Mouse (Mus musculus): ENCODE data around the gene Gm15319.
"Not testable (repeated sequence)": the region's sequence is repeated elsewhere in the genome, so short reads cannot be mapped to it uniquely, and the experiment has no call there.

The Gm15319 gene
- long read RNA-seq, experiment 1: 0 reads
- long read RNA-seq, experiment 2: 0 reads

DNA sequence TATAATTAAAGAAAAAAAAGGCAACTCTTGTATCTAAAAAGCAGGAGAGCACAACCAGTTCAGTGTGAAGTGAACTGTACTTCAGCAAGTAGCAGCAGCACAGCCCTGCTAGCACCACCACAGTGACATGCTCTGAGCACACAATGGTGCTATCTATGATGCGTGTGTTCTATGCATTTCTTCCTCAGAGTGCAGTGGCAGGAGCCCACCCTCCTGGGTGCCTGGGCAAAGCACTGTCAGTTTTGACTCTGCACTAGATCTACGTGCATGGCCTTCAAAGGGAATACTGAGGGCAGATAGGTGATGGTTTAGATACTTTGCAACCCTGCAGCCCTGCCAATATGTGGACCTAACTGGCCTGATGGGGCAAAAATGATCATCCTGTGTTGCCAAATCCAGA, at the start of gene Gm15319:
Gene Gm15319, minus strand, starts transcription at position 101 of the 400 bp plus-strand sequence.
- intact Hi-C loops (cut with DNase I): not testable (repeated sequence)

DNA sequence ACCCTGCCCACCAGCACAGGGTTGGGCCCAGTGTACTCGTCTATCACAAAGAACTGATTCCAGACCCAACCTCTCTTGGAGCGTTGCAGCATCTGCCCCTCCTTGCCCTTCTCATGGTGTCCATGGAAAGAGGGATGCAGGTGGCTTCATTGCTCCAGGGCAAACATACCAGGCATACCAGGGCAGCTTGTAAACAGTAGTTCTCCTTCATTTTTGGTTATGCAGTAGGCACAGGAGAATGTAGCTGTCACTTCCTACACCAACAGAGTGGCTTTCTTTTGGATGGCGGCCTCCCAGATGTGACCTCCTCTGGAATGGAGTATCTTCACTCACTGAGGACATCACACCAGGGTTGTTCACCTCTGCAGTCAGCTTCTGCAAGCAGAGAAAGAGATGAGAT, 47.3 kb upstream of the Gm15319 start:
- intact Hi-C loops (cut with DNase I): not testable (repeated sequence)

DNA sequence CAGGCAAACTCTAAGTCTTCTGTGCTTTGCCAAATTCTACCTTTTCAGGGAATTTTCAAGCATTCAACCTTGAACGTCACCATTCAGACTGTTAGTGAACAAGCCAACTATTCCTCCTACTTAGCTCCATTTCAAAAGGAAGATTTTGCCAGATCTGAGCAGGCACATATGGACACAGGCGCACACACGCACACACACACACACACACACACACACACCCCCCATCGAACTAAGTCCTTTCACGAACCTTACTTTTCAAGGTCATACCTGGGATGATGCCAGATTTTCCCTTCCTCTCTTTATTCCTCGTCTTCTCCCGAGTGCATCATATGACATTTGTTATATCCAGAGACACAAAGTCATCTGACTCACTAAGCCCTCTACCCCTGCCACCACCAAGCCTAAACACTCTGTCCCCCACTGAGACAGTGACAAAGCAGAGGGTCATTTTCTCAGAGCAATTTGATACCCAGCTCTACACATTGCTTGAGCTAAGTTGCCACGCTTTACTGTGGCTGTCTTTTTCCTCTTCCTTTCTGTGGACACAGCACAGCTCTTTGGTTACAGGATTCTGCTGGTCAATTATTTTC, 45.5 kb upstream of the Gm15319 start:
- intact Hi-C loops (cut with DNase I): not testable (repeated sequence)

DNA sequence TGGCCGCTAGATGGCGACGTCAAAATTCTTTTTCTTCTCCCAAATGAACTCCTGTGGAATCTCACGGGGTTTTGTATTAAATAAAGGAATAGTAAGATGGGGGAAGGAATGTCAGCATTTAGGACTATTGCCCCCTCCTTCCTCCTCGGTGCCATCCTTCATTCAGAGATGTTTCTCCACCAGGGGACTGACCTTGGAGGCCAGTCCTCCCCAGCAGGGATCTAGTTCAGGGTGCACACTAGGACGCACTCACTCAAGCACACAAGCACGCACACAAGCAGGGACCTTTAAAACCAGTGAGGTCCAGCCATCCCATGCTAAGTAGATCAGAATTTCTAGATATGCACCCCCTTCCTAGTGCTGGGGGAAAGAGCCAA, 26.3 kb upstream of the Gm15319 start:
- intact Hi-C loops (cut with DNase I): not testable (repeated sequence)

DNA sequence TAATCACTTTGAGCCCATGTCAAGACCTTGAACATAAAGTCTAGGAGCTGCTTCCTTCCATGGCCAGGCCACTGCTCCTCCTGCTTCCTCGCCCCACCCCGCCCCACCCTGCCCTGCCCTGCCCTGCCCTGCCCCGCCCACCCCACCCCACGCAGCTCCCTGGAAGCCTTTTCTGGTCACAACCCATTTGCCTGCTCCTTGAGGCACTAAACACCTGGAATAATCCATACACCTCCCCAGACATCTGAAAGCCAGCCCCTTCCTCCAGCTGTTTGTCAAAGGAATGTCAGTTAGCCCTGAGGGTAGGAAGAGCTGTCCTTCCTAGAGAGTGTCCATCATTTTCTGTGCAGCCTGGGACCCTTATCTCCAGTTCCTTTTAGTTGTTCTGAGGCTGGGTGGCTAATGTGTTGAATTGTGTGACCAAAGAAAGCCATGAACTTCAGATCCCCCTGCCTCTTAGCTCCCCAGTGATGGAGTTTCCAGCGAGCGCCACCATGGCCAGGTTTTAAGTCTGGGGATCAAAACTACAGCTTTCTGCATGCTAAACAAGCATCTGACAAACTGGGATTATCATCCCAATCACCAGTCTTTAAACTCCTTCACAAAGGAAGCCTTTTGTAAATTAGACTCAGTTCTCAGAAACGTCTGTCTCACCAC, 25.8 kb upstream of the Gm15319 start:
- intact Hi-C loops (cut with DNase I): not testable (repeated sequence)

DNA sequence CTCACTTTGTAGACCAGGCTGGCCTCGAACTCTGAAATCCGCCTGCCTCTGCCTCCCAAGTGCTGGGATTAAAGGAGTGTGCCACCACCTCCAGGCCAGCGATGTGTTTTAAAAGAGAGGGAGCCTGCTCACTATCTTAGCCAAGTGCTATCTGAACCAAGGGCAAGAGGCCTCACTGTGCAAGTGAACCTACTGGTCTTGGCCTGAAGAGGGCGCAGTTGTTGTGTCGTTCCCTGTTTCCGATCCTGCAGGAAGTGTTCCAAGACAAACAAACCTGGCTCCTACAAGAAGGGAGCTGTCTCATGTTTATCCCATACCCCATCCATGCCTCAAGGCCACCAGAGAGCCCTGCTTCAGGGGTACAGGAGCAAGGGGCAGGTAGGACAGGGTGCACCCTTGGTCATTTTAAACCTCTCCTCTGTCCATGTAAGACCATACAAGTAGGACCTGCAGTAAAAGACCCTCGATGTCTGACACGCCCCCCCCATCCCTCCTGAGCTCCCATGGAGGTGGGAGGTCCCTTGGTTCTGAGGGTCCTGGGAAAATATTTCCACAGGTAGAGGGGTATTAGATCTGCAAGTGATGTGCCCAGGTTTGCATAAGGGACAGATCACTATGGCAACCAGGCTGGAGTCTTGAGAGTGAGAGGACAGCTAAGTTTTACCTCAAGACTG, 24.2 kb upstream of the Gm15319 start:
- intact Hi-C loops (cut with DNase I): not testable (repeated sequence)

DNA sequence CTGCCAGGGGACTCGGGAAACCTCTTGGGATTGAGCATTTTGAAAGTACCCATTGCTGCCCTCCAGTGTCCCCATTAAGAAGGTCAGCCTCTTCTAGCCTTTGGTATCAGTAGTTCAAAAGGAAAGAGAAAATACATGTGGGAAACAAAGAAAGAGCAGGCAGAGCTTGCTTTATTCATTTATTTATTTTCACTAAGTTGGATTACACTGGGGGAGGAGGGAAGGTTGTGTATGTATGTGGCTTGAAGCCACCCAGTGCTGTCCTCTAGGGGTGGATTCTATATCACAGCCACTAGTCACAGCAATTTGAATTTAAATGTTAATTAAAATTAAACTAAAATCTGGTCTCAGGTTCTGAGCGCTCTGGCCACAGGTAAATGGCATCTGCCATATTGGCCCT, 22.0 kb upstream of the Gm15319 start:
- intact Hi-C loops (cut with DNase I): not testable (repeated sequence)

DNA sequence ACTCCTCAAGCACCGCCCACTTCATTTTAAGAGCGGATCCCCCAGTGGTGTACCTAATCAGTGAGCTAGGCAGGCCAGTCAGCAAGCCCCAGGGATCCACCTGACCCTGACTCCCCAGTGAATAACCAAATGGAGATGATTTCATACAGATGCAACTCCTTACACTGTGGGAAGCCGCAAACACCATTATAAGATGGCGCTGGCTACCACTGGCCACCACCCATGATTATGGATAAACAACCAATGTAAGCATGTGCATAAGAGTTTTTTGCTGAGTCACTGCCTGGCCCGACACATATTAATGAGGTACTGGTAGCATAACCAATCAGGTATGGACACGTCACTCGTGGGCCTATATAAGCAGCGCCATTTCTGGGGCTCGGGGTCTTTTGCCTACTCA, 21.1 kb upstream of the Gm15319 start:
- intact Hi-C loops (cut with DNase I): not testable (repeated sequence)

DNA sequence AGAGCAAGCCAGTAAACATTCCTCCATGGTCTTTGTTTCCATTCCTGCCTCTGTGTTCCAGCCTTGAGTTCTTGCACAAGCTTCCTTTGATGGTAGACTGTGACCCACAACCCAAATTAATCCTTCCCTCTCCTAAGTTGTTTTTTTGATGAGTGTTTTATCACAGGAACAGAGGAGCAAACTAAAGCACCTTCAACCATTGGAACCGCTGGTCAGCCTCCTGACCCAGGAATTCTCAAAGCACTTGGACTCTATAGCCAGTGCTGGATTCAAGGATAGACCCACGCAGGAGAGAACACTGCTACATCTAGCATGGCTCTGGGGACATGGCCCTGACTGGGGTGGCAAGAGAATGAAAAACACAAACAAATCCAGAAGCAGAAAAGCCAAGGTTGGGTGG, 19.1 kb upstream of the Gm15319 start:
- intact Hi-C loops (cut with DNase I): not testable (repeated sequence)

DNA sequence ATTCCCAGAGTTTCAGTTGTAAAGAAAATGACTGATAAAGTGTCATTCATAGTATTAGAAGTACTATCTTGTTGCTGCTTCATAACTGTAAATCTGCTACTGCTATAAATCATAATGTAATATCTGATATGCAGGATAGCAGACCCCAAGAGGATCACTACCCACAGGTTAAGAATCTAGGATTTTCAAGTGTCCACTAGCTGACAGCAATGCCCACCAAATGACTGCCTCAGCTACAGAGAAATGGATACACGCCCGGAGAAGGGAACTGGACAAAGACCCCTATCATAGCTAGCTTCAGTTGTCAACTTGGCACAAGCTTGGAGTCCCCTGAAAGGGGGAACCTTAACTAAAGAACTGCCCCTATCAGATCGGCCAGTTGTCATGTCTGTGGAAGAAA, 18.6 kb upstream of the Gm15319 start:
- intact Hi-C loops (cut with DNase I): not testable (repeated sequence)

DNA sequence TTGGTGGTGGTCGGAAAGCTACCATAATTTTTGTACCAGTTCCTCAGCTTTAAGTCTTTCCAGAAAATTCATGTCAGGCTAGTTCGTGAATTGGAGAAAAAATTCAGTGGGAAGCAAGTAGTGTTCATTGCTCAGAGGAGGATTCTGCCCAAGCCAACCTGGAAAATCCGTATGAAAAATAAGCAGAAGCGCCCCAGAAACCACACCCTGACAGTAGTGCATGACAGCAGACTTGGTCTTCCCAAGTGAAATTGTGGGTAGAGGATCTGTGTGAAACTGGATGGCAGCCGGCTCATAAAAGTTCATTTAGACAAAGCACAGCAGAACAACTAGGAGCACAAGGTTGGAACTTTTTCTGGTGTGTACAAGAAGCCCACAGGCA, 18.2 kb upstream of the Gm15319 start:
- intact Hi-C loops (cut with DNase I): not testable (repeated sequence)

DNA sequence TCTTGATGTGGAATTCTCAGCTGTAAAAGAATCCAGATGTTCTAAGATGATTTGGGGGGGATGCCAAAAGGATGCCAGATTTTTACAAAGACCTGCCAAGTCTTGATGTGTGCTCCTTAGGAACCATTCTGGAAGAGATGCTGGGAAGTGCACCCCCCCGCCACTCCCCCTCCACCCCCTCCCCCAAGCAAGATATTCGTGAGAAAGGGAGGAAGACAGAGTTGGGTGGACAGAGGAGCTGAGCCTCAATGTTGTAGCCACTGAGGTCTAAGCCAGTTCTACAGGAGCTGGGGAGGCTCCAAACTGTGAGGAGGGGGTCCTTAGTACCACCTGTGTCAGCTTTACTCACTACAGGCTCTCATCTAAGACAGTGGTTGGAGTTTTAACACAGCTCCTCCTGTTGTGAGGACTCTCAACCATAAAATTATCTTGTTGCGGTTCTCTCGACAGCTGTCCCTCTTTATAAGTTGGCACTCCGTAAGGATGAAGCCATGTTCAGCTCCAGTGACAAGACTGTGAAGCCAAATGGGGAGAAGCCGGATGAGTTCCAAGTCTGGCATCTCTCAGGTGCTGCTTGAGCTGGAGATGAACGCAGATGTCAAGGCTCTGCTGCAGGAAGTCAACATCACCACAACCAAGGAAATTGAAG, 17.7 kb upstream of the Gm15319 start:
- intact Hi-C loops (cut with DNase I): not testable (repeated sequence)

DNA sequence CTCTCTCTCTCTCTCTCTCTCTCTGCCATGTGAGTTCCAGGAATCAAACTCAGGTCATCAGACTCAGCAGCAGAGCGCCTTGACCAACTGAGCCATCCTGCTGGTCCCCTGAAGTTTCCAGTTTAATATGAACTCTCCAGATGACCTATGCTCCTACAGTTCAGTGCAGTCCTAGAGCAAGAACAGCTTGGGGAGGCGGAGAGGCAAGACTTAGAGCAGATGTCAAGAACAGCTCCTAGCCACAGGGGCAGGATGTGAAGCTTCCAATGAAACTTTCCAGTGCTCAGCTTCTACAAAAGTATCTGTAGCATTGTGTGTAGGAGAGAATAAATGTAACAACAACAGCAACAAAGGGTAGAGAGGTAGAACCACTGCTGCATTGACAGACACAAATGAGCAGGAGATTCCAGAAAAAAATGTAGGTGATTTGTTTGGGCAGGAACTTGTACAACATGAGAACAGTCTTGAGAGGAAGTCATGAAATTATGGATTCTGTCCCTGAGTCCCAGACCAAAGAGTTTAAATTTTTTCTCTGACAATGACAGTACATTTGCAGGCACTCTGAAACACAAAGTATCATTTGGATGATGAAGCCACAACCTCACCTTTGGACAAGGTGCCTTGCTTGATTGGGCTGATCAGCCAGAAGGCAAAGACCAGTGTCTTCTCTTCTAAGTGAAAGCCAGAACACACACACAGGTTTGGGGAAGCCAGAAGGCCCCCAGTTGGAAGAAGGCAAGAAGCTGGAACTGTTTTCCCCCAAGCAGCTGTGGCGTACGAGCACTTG, 16.8 kb upstream of the Gm15319 start:
- intact Hi-C loops (cut with DNase I): not testable (repeated sequence)

DNA sequence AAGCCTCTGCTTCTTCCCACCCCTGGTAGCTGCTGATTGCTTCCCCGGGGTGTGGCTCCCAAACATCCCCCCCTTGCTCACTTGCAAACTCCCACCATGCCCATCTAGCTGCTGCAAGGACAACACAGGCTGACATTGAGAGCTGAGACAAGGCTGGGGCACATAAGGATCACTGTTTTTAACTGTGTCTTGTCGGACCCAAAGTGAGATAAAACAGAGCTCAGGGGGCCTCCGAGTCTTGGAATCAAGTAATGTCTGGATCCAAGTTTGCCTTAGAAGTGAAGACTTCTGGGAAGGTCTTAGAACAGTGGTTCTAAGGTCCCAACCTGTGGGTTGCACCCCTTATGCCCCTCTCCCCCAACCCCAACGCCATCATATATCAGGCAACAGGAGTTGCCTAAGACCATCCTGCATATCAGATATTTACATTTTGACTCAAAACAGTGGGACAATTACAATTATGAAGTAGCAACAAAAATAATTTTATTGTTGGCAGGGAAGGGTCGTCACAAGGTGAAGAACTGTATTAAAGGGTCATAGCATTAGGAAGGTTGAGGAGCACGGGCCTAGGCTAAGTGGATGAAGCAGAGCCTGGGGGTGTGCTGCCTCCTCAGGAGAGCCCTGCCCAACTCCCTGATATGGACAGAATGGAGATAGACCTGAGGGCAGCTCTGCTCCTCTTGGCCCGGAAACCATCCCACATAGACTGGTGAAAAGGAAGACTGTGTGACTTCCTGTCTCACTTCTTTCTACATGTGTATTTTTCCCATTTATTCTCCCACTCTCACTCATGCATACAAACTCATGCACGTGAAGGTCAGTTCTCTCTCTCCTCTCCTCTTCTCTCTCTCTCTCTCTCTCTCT, 16.0 kb upstream of the Gm15319 start:
- intact Hi-C loops (cut with DNase I): not testable (repeated sequence)

DNA sequence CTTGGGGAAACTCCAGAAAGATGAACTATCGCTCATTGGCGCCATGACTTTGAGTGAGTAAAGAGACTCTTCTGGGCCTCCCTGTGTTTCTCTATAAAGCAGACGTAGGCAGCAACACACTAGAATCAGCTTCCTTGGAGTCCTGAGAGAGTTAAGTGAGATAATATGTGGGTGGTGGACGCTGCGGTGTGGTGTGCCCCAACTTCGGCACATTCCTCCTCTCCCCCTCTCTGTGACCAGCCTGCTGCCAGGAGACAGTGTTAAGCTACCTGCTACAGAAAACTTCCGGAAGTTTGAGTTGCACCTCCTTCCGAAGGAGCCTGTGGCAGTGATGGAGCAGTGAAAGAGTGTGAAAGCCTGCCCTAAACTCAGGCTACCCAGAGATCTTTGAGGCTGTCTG, 15.3 kb upstream of the Gm15319 start:
- intact Hi-C loops (cut with DNase I): not testable (repeated sequence)

DNA sequence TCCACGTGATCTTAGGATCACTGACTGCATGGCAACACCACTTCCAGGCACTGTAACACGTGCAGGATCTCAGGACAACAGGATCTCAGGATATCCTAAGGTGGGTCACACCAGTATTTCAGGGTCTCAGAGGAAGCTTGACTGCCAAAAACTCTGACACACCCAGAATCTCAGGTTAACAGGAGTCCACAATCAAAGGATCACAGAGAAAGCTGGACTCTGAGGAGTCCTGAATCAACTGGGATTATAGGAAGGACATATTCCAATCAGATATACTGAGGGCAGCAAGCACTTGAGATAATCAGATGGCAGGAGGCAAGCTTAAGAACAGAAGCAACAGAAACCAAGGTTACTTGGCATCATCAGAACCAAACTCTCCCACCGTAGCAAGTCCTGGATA, 12.7 kb upstream of the Gm15319 start:
- intact Hi-C loops (cut with DNase I): not testable (repeated sequence)

DNA sequence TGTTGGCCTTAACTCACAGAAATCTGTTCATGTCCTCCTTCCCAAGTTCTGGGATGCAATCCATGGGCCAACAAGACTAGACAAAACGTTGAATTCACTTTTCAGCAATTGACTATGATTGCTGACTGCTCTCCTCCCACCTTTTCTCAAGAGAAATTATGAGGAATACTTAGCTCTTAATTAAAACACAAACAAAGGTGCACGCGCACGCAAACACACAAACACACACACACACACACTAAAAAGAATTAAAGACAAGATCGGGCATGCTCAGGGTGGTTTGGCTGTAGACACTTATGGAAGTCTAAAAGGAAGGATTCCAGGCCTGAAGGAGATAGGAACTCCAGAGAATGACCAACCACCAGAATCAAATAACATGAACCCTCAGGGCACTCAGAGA, 6.6 kb downstream of the Gm15319 start:
- intact Hi-C loops (cut with DNase I): not testable (repeated sequence)

DNA sequence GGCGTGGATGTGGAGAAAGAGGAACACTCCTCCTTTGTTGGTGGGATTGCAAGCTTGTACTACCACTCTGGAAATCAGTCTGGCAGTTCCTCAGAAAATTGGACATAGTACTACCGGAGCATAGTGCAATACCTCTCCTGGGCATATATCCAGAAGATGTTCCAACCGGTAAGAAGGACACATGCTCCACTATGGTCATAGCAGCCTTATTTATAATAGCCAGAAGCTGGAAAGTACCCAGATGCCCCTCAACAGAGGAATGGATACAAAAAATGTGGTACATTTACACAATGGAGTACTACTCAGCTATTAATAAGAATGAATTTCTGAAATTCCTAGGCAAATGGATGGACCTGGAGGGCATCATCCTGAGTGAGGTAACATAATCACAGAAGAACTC, 9.4 kb downstream of the Gm15319 start:
- intact Hi-C loops (cut with DNase I): not testable (repeated sequence)

DNA sequence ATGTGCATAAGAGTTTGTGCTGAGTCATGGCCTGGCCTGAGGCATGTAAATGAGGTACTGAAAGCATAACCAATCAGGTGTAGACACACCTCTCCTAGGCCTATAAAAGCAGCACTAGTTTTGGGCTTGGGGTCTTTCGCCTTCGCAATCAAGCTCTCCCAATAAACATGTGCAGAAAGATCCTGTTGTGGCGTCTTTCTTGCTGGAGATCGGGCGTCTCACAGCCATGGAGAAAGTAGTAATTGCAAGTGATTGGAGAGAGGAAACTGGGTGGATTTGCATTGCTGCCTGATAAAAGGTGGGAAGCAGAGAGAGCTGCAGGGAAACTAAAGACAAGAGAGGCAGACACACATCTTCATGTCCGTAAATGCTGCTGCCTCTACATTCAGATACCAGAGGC, 60.3 kb downstream of the Gm15319 start:
- intact Hi-C loops (cut with DNase I): not testable (repeated sequence)

DNA sequence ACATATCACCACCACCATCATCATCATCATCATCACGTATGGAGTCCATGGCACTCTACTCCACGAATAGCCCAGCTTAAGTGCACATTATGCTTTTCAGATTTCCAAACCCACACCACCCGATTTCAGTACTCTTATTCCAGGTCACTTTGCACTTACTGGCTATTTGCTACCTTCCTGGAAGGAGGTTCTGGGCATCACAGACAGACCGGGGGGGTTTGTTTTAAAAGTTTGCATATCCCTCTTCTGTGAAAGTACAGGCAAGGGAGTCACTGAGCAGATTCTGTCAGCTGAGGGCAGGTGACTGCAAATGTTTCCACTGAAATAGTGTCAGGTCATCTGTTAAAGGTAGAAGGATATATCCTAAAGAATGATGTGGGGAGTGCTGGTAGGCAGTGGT, 63.0 kb downstream of the Gm15319 start:
- intact Hi-C loops (cut with DNase I): not testable (repeated sequence)

Data from adrenal gland (tissue).